Mouse (Mus musculus) gastrocnemius, postnatal 36 days (tissue): ENCODE measurements around the gene Dact1. TPM values are rescaled to one million over a fixed set of nuclear protein-coding genes. Genes with fewer than 3 reads are reported as not detected.

Source experiments
- DNase-seq, 2 experiments: peaks; one replicate each; pipeline ENCODE4 v3.0.0; 2022
- intact Hi-C: fragments of 180-260 bp; cut with DNase I; formaldehyde crosslinking; loops from one replicate; pipeline ENCODE4 v1.15.1; 2025
- long read RNA-seq, 2 experiments: library from polyadenylated mRNA; stranded (forward); transcript quantifications; one replicate each; pipeline ENCODE4 v2.0.0; 2021
- total RNA-seq, 2 experiments: library from RNA; stranded (reverse); gene quantifications; 2 replicates each; pipeline ENCODE4 v1.2.3; 2021

The Dact1 gene
- 1 to 10 TPM; 4.0 to 5.7 TPM for total RNA-seq
- long read RNA-seq, experiment 1, partial matches to known transcripts = 0 of 1 reads
- long read RNA-seq, experiment 1, other reads (novel, unspliced or antisense) = 0 of 1 reads
- long read RNA-seq, experiment 2, partial matches to known transcripts = 0 of 3 reads
- long read RNA-seq, experiment 2, other reads (novel, unspliced or antisense) = 1 of 3 reads

- intact Hi-C loops = loop anchor here (2.0 to 10.0 kb wide), 3 partner anchors 193 to 399 kb away; no protein-coding TSS in a partner anchor
- peak; percentile 61 to 63 for DNase-seq
Measured at GRCm38 (mm10) chr12:71309581-71310067, at the start of gene Dact1. TSS of gene Dact1 (plus strand) at chr12:71309884.

- intact Hi-C loops = no loop called here
- DNase-seq = no peak
Measured at GRCm38 (mm10) chr12:71264211-71264610, 45.5 kb upstream of the Dact1 start.

- intact Hi-C loops = no loop called here
- DNase-seq = no peak
Measured at GRCm38 (mm10) chr12:71269367-71269766, 40.3 kb upstream of the Dact1 start.

- no peak for DNase-seq
- intact Hi-C loops = no loop called here
Measured at GRCm38 (mm10) chr12:71271131-71271530, 38.6 kb upstream of the Dact1 start.

GRCm38 (mm10) chr12:71274519-71275237 lies 35.0 kb upstream of the Dact1 start:
- DNase-seq = no peak
- intact Hi-C loops = no loop called here

- intact Hi-C loops = no loop called here
- DNase-seq = no peak
Measured at GRCm38 (mm10) chr12:71275906-71276595, 33.6 kb upstream of the Dact1 start.

- intact Hi-C loops = no loop called here
- DNase-seq = no peak
Measured at GRCm38 (mm10) chr12:71279521-71280262, 30.0 kb upstream of the Dact1 start.

GRCm38 (mm10) chr12:71281201-71281768 lies 28.4 kb upstream of the Dact1 start:
- DNase-seq = no peak
- intact Hi-C loops = no loop called here

- DNase-seq = no peak
Measured at GRCm38 (mm10) chr12:71285399-71285798, 24.3 kb upstream of the Dact1 start.

GRCm38 (mm10) chr12:71290460-71290859 lies 19.2 kb upstream of the Dact1 start:
- no peak for DNase-seq
- intact Hi-C loops = no loop called here

More at GRCm38 (mm10) chr12:71285399-71285798, 24.3 kb upstream of the Dact1 start:
- intact Hi-C loops = no loop called here

GRCm38 (mm10) chr12:71293960-71294942 lies 15.4 kb upstream of the Dact1 start:
- no peak for DNase-seq
- intact Hi-C loops = no loop called here

GRCm38 (mm10) chr12:71296849-71297535 lies 12.7 kb upstream of the Dact1 start:
- no peak for DNase-seq
- intact Hi-C loops = no loop called here

GRCm38 (mm10) chr12:71310068-71310931 lies 616 bp downstream of the Dact1 start:
- DNase-seq = no peak
- intact Hi-C loops = loop anchor here (2.0 to 5.0 kb wide), 2 partner anchors 192 to 399 kb away; no protein-coding TSS in a partner anchor

- DNase-seq = peak in 1 of 2 experiments; percentile 43
- intact Hi-C loops = loop anchor here (2.0 to 5.0 kb wide), 2 partner anchors 191 to 397 kb away; no protein-coding TSS in a partner anchor
Measured at GRCm38 (mm10) chr12:71311237-71311887, 1.7 kb downstream of the Dact1 start.

- no peak for DNase-seq
- intact Hi-C loops = loop anchor here (5.0 kb wide), 1 partner anchor 116 kb away; no protein-coding TSS in a partner anchor
Measured at GRCm38 (mm10) chr12:71318239-71318638, 8.6 kb downstream of the Dact1 start.

GRCm38 (mm10) chr12:71319536-71319935 lies 9.9 kb downstream of the Dact1 start:
- no peak for DNase-seq
- intact Hi-C loops = loop anchor here (5.0 kb wide), 1 partner anchor 117 kb away; no protein-coding TSS in a partner anchor

GRCm38 (mm10) chr12:71332646-71333045 lies 23.0 kb downstream of the Dact1 start:
- no peak for DNase-seq
- intact Hi-C loops = no loop called here
